Mouse (Mus musculus) hindbrain, embryonic 14.5 days (tissue): ENCODE data around the gene Inafm1. TPM values are rescaled to one million over a fixed set of nuclear protein-coding genes. Genes with fewer than 3 reads are reported as not detected.

Source experiments
- ATAC-seq: fragments of 200-750 bp; cut with Nextera tagmentation; 2 replicates; pipeline ENCODE4 v1.8.0; 2017; ENCODE audit warnings: moderate number of reproducible peaks, mild to moderate bottlenecking, moderate TSS enrichment, moderate library complexity; ENCODE audit not compliant: low FRiP score
- DNase-seq: peaks from one replicate; pipeline ENCODE4 v3.0.0-alpha.2; 2015; ENCODE audit warnings: low spot score
- H3K27ac ChIP-seq: fragments of 300-500 bp; sonication (generic); 2 replicates; pipeline ENCODE4 v1.5.1; 2014; ENCODE audit warnings: mild to moderate bottlenecking, moderate library complexity
- H3K27me3 ChIP-seq: fragments of 300-500 bp; sonication (generic); 2 replicates; pipeline ENCODE4 v1.6.1; 2014; ENCODE audit warnings: mild to moderate bottlenecking, low read length, mixed read lengths; ENCODE audit not compliant: control insufficient read depth, insufficient read depth
- H3K36me3 ChIP-seq: fragments of 300-500 bp; sonication (generic); replicated peaks from 2 replicates; pipeline ENCODE4 v1.6.1; 2014; ENCODE audit not compliant: control insufficient read depth, insufficient read depth
- H3K4me1 ChIP-seq: fragments of 300-500 bp; sonication (generic); replicated peaks from 2 replicates; pipeline ENCODE4 v1.6.1; 2014; ENCODE audit warnings: antibody characterized with exemption, low read length, mixed read lengths; ENCODE audit not compliant: control insufficient read depth, insufficient read depth
- H3K4me2 ChIP-seq: fragments of 300-500 bp; sonication (generic); replicated peaks from 2 replicates; pipeline ENCODE4 v1.6.1; 2014; ENCODE audit warnings: mild to moderate bottlenecking, moderate library complexity
- H3K4me3 ChIP-seq: fragments of 300-500 bp; sonication (generic); replicated peaks from 2 replicates; pipeline ENCODE4 v1.5.1; 2014; ENCODE audit warnings: mild to moderate bottlenecking, low read length
- H3K9ac ChIP-seq: fragments of 300-500 bp; sonication (generic); 2 replicates; pipeline ENCODE4 v1.6.1; 2014
- H3K9me3 ChIP-seq: fragments of 300-500 bp; sonication (generic); 2 replicates; pipeline ENCODE4 v1.6.1; 2016; ENCODE audit warnings: low read length; ENCODE audit not compliant: control insufficient read depth
- WGBS: fragments of 180-500 bp; shearing (Covaris S2); extraction: QIAGEN DNeasy Blood & Tissue Kit; methylation state at CpG from one replicate; pipeline ENCODE4 v1.1.7; 2014; 5-methylcytosine and 5-hydroxymethylcytosine counted together
- polyA plus RNA-seq: library from polyadenylated mRNA; unstranded; fragments of >200 nt; fragmentation: Nextera tagmentation; extraction: Ambion mirVana; gene quantifications from 2 replicates; pipeline ENCODE4 v1.2.1, GENCODE M21; 2014

Gene Inafm1
- polyA plus RNA-seq, 1 experiment from 2014 or later, result 51.3 TPM

DNA sequence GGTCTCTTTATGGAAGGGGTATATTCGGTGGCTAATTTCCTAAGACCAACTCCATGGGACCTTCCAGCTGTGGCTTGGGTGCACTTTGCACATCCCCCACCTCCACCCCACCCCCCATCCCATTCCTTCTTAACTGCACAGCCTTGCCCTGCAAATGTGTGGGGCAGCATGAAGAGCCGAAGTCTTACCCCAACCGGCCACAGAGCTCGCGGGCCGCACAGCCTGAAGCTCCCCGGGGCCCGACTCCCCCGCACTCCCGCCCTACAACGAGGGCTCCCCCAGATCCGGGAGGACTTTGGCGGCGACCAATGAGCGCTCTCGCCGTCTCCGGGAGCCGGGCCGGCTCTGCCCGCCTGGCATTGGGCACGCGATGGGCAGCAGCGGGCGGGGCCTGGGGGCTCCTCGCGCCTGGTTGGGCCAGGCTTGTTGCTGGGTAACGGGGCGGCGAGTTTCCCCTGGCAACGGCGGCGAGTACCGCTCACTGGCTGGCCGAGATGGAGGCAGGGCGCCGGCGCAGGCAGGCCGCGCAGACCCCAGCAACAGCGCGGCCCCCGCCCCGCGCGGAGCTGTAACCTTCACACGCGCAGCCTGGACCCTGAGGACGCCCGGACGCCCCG is 26.1 kb upstream of the Inafm1 start:
- H3K4me3 ChIP-seq, result peak overlapping the region; percentile 40
- DNase-seq (peak; percentile 90), ATAC-seq (peak; percentile 94)
- no peaks in the 10 kb centered on the region for H3K9me3 ChIP-seq
- no peaks in the 10 kb centered on the region for H3K27me3 ChIP-seq
- peak overlapping the region; percentile 58 for H3K27ac ChIP-seq
- peak overlapping the region; percentile 74 for H3K4me2 ChIP-seq
- H3K4me1 ChIP-seq, result peaks cover 22% of the 10 kb centered on the region
- under 1% methylated on average over 51 of the region's 52 CpGs for WGBS
- no peaks in the 10 kb centered on the region for H3K36me3 ChIP-seq
- peak overlapping the region; percentile 56 for H3K9ac ChIP-seq

DNA sequence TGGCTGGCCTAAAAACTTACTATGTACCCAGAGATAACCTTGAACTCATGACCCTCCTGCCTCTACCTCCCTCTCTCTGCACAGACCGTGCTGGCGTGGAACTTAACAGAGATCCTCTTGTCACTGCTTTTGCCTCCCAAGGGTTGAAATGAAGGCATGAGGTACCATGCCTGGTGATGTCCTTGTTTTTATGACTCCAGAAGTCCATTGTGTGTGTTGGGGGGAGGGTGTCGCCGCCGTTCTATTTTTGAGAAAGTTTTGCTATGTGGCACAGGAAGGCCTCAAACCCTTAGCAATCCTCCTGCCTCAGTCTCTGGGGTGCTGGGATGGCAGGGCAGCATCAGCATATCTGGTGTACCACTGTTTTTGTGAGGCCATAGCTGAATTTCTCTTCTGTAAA is 25.5 kb upstream of the Inafm1 start:
- Histone ChIP-seq H3K9ac (peak overlapping the region; percentile 56), H3K27me3 (no peaks in the 10 kb centered on the region), H3K4me1 (peaks cover 22% of the 10 kb centered on the region), H3K27ac (peak overlapping the region; percentile 58; the same call in 1 of the 2 replicates), H3K36me3 (no peaks in the 10 kb centered on the region), H3K9me3 (no peaks in the 10 kb centered on the region), H3K4me3 (peak overlapping the region; percentile 40), H3K4me2 (peak overlapping the region; percentile 74)
- 72% methylated on average over 5 of the region's 5 CpGs for WGBS
- DNase-seq, result no peak
- ATAC-seq, result no peak

DNA sequence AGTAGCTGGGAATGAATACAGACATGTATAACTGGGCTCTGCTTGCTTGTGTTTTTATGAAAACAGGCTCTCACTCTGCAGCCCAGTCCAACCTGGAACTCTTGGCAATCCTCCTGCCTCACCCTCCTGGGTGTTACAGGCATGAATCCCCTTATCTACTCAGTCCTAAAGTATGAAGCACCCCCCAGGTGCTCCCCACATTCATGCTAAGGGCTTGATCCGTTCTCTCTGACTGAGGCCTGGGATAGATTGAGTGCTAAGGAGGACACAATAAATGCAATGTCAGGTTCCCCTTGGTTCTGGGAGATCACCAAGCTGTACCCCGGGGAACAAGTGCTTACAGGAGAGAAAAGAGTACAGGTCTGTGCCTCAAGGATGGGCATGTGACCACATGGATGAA is 24.2 kb upstream of the Inafm1 start:
- no peak for ATAC-seq

DNA sequence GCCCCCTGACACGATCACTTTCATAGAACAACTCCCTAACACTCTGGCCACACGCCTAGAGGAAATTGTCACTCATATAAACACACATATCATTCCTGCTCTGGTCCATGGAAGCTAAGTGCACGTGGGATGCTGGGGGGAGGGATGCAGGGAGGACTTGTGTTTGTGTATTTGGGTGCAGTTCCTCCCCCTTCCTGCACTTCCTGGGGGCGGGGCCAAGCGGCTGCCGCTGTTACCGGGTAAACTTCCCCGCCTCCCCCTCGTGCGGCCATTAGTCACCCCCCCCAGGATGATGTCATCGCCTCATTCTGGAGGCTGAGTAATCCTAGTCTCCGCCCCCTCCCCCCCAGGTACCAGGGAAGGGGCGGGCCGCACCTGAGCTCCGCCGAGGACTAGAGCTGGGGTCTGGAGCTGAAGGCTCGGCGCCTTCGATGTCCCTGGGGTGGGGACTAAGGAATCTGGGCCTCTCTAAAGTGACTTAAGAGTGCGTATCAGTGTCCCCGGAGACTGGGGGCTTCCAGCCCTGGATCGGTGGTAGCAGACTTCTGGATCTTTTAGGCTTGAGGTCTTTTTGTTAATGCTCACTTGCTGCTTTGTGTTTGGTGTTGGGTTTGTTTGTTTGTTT is 23.5 kb upstream of the Inafm1 start:
- Histone ChIP-seq H3K4me3 (peak overlapping the region; percentile 32), H3K27ac (peak overlapping the region; percentile 47), H3K4me2 (peak overlapping the region; percentile 74), H3K4me1 (peaks cover 22% of the 10 kb centered on the region), H3K27me3 (no peaks in the 10 kb centered on the region), H3K36me3 (no peaks in the 10 kb centered on the region), H3K9me3 (no peaks in the 10 kb centered on the region), H3K9ac (peak overlapping the region; percentile 56)
- WGBS, result under 1% methylated on average over 22 of the region's 22 CpGs
- 0 out of 2 replicates have a peak, but pooled peaks have one; percentile 2 for ATAC-seq
- DNase-seq, result peak; percentile 79

More for the DNA sequence above, 24.2 kb upstream of the Inafm1 start:
- Histone ChIP-seq H3K4me3 (no peak overlapping the region), H3K9me3 (no peaks in the 10 kb centered on the region), H3K4me2 (peak overlapping the region; percentile 74; the same call in 1 of the 2 replicates), H3K4me1 (peaks cover 22% of the 10 kb centered on the region), H3K27ac (no peak overlapping the region), H3K9ac (peak overlapping the region; percentile 56; the same call in 1 of the 2 replicates), H3K27me3 (no peaks in the 10 kb centered on the region), H3K36me3 (no peaks in the 10 kb centered on the region)
- no peak for DNase-seq
- 58% methylated on average over 2 of the region's 2 CpGs for WGBS

DNA sequence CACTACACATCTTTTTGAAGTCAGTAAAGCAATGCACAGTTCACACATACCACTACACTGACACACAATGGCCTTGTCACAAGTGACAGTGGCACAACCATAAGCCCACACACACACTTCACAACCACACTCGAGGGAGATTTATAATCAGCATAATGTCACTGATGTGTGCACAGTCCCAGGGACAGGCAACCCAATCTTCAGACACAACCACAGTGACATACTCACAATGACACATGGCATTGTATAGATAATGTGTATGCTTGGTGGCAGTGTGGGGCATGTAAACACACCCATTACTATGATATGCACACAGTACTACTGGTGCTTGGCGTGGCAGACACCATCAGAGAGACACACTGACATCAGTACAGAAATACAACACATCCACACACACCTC is 22.7 kb upstream of the Inafm1 start:
- H3K27ac ChIP-seq, result peak overlapping the region; percentile 47; the same call in 1 of the 2 replicates
- no peaks in the 10 kb centered on the region for H3K36me3 ChIP-seq
- peak overlapping the region; percentile 91 for H3K4me2 ChIP-seq
- no peak for ATAC-seq
- H3K4me3 ChIP-seq, result 0 out of 2 replicates have a peak overlapping the region, but pooled peaks have one; percentile 32
- peaks cover 22% of the 10 kb centered on the region for H3K4me1 ChIP-seq
- no peak for DNase-seq
- no peak overlapping the region for H3K9ac ChIP-seq
- H3K9me3 ChIP-seq, result no peaks in the 10 kb centered on the region
- no peaks in the 10 kb centered on the region for H3K27me3 ChIP-seq
- 51% methylated on average over 2 of the region's 2 CpGs for WGBS

DNA sequence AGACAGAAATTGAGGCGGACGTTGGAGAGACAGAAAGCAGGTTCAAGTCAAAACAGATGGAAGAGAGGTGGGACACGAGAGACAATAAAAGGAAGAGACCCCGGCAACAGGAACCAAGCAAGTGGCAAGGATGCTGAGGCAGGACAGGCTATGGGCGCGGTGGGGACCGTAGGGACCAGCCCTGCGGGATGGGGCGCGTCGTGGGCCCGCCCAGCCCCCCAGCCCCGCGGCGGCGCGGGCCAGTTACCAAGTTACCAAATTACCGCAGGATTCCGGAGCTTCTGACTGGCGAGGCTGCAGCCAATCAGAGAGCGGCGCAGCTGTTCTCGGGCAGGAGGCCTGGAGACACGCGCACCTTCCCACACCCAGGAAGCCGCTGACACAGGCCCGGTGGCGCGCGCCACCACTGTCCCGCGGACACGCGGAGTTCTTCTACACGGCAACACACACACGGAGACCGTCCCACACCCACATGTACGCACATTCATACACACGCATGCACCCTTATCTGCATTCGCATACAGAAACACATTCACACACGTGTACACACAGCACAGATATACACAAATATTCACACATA is 22.0 kb upstream of the Inafm1 start:
- Histone ChIP-seq H3K4me3 (peak overlapping the region; percentile 40), H3K9ac (peak overlapping the region; percentile 61), H3K36me3 (no peaks in the 10 kb centered on the region), H3K4me2 (peak overlapping the region; percentile 91), H3K27ac (peak overlapping the region; percentile 68), H3K4me1 (peaks cover 22% of the 10 kb centered on the region), H3K27me3 (no peaks in the 10 kb centered on the region), H3K9me3 (no peaks in the 10 kb centered on the region)
- DNase-seq (peak; percentile 62), ATAC-seq (peak; percentile 52)
- WGBS, result 3% methylated on average over 41 of the region's 41 CpGs

DNA sequence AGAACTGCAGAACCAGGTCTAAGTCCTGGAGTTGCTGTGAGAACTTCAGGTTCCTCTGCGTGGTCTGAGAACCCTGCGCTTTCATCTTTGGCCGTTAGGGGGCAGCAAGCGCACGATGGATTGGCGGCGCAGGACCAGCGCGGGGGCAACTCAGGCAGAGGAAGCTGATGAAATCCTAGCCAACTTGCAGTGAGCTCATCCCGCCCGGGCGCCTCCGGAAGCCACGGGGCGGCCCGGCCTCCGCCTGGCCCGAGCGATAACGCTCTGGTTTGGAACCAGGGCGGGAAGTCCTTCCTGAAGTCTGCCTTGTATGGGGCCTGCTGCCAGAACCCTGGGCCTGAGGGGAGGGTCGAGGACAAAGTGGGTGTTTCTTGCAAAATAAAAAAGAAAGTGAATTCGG is 21.4 kb upstream of the Inafm1 start:
- Histone ChIP-seq H3K36me3 (no peaks in the 10 kb centered on the region), H3K4me2 (peak overlapping the region; percentile 91), H3K4me3 (peak overlapping the region; percentile 40), H3K4me1 (peaks cover 18% of the 10 kb centered on the region), H3K9ac (peak overlapping the region; percentile 61), H3K9me3 (no peaks in the 10 kb centered on the region), H3K27me3 (no peaks in the 10 kb centered on the region), H3K27ac (peak overlapping the region; percentile 68)
- DNase-seq (peak; percentile 96), ATAC-seq (peak; percentile 46)
- under 1% methylated on average over 23 of the region's 23 CpGs for WGBS

DNA sequence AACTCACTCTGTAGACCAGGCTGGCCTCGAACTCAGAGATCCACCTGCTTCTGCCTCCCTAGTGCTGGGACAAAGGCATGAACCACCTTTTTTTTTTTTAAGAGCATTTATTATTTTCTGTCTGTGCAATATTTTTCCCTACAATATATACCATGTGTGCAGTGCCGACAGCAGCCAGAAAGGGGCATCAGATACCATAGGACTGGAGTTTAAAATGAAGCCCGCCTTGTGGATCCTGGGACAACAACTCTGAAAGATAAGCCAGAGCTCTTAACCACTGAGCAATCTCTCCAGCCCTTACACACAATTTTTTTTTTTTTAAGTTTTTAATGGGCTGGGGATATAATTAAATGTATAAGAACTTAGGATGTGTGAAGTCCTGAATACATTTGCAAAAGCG is 20.9 kb upstream of the Inafm1 start:
- Histone ChIP-seq H3K4me2 (peak overlapping the region; percentile 91), H3K27ac (no peak overlapping the region), H3K9me3 (no peaks in the 10 kb centered on the region), H3K36me3 (no peaks in the 10 kb centered on the region), H3K4me1 (peaks cover 18% of the 10 kb centered on the region), H3K27me3 (no peaks in the 10 kb centered on the region), H3K4me3 (no peak overlapping the region; the same call in 1 of the 2 replicates), H3K9ac (no peak overlapping the region)
- DNase-seq (peak; percentile 66), ATAC-seq (no peak)
- 29% methylated on average over 4 of the region's 4 CpGs for WGBS

DNA sequence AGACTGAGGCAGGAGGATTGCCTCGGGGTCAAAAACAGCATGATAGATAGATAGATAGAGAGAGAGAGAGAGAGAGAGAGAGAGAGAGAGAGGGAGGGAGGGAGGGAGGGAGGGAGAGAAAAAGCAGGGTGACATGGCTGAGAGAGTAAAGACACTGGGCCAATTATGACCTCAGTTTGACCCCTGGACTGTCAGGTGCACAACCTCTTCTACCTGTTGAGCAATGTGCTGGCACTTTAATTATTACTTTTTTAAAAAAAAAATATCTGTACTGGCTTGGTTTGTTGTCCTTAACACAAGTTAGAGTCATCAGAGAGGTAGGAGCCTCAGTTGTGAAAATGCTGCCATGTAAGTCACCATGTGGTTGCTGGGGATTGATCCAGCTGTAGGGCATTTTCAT is 14.4 kb upstream of the Inafm1 start:
- Histone ChIP-seq H3K4me2 (no peak overlapping the region), H3K4me3 (no peak overlapping the region), H3K27me3 (no peaks in the 10 kb centered on the region), H3K9ac (no peak overlapping the region), H3K27ac (no peak overlapping the region), H3K9me3 (no peaks in the 10 kb centered on the region), H3K4me1 (peaks cover 8% of the 10 kb centered on the region), H3K36me3 (peaks cover 12% of the 10 kb centered on the region)
- WGBS, result 77% methylated on average over 1 of the region's 1 CpGs
- DNase-seq, result no peak
- ATAC-seq, result no peak
